Mouse (Mus musculus): ENCODE measurements around the gene Myo6. TPM values are rescaled to one million over a fixed set of nuclear protein-coding genes. Genes with fewer than 3 reads are reported as not detected.

Gene Myo6
- polyA plus RNA-seq, 1 experiment = 14.6 TPM

DNA sequence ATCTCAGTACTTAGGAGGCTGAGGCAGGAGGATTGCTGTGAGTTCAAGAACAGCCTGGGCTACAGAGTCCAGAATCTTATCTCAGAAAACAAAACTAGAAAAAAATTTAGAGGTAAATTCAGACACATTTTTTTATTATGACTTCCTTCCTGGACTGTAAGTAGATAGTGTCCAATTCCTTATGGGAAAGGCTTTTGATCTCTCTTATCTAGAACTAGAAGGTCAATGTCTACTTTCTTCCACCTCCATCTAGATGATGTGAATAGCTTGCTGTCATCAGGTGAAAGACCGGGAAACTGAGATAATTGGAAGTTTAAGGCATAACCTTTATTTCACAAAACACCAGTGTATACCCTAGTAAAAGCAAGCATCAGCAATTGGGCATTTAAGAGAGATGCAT, 16.9 kb downstream of the Myo6 start:
- no peak for DNase-seq (ENCODE audit: low spot score)

DNA sequence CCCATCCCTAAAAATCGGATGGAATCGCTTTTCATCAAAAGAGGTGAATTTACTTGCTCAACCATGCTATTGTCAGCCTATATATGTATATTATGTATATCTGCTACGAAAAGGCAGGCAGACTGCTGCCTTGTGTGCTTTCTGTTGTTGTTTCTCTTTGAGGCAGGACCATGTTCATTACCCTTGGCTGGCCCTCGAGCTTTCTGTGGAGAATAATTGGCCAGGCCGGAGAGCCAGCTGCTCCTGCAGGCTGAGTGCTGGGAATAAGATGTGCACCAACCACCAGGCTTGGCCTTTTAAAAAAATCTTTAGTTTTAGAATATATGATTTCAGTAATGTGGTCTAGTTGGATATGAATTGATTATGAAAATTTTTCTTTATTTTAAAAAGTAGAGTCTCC, 19.3 kb downstream of the Myo6 start:
- DNase-seq (ENCODE audit: low spot score) = no peak

GRCm38 (mm10) chr9:80185737-80186136, 20.9 kb downstream of the Myo6 start:
- DNase-seq (ENCODE audit: low spot score) = no peak

DNA sequence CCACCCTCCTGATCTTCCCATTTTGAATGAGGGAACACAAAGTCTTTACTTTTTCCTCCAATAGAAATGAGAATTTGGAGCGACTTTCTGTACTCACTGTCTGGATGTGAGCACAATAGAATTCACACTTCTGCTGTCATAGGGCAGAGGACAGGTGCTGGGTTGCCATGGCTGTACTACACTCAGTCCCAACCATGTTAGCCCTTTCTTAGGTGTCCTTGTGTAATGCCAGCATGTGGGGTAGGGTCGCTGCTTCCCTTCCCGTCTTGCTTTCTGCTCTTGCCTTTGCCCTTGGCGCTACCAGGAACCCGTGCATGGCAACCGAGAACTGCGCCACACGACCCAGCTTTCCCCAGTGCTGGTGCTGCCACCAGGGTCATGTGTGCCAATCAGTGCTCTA, 21.9 kb downstream of the Myo6 start:
- no peak for DNase-seq (ENCODE audit: low spot score)

DNA sequence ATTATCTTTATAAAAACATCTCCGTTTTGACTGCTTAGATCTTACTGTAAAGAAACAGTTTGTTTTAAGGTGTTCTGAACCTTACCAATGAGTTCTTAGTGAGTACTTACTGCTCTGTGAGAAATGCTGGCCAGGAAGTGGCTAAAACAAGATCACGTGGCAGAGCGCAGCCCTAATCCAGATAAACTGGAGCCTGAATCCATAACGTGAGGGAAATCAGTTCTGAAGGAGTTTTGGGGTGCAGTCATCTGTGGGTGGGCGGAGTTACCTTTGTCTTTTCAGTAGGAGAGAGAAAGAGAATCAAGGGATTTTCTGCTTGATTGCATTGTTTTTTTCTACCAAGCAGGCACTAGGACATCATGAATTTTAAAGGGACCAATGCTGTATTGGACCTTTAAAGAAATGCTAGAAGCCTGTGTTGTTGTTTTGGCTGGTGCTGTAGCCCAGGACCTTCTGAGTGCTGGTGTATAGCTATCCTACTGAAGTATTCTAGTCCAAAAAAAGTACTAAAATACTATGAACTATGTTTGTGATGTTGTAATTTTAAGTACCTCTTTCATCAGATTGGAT, 23.6 kb downstream of the Myo6 start:
- DNase-seq (ENCODE audit: low spot score) = no peak

GRCm38 (mm10) chr9:80191240-80191639, 26.4 kb downstream of the Myo6 start:
- DNase-seq (ENCODE audit: low spot score) = no peak

DNA sequence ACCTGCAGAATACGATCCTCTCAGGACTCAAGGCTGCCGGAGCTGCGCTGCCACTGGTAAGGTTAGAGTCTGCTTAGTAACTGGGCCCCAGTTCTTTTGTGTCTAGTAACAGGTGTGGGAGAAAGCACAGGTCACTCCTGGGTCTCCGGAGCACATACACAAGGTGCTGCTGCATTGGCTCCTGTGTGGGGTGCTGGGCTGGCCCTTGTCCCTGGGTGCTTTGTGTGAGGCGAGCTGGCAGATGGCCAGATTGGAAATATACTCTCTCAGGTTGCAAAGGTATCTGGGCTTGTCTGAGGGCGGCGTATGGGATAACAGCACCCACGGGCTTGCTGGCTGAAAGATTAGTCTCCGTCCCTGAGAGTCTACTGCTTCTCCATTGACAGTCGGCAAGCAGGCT, 27.5 kb downstream of the Myo6 start:
- no peak for DNase-seq (ENCODE audit: low spot score)

GRCm38 (mm10) chr9:80194446-80194845, 29.6 kb downstream of the Myo6 start:
- DNase-seq (ENCODE audit: low spot score) = no peak

DNA sequence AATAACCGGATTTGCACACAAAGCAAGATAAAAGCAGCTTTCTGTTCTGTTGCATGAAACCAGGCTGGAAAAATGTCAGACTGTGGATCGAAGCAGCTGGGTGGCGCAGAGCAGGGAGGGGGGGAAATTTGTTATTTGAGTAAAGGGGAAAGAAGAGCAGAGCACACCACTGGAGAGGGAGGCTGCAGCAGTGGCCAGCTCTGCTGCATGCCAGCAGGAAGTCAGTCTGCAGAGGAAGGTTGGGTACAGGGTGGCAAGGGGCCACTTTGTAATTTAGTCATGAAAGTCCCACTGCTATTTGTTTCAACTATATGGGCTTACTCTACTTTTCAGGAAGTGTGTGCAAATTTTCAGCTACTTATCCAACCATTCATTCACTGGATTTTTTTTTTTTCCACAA, 31.3 kb downstream of the Myo6 start:
- no peak for DNase-seq (ENCODE audit: low spot score)

DNA sequence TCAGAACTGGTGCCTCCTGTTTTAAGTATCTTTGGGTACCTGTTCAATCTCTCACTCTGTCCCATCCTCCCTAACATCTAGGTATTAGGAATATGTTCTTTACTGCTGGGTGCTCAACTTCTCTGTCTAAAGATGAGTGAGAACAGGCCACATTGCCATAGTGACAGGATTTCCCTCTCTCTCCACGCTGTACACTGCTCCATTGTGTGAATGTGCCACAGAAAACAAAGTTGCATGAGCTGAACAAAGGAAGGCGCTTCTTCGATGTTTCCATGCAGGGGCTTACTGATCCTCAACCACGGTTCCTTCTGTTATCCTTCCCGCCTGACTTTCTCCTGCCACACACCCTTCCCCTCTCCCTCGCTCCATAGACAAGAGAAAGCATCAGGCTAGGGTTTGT, 32.4 kb downstream of the Myo6 start:
- no peak for DNase-seq (ENCODE audit: low spot score)

- no peak for DNase-seq (ENCODE audit: low spot score)
These were observed 36.0 kb downstream of the Myo6 start for GRCm38 (mm10) chr9:80200855-80201254.

DNA sequence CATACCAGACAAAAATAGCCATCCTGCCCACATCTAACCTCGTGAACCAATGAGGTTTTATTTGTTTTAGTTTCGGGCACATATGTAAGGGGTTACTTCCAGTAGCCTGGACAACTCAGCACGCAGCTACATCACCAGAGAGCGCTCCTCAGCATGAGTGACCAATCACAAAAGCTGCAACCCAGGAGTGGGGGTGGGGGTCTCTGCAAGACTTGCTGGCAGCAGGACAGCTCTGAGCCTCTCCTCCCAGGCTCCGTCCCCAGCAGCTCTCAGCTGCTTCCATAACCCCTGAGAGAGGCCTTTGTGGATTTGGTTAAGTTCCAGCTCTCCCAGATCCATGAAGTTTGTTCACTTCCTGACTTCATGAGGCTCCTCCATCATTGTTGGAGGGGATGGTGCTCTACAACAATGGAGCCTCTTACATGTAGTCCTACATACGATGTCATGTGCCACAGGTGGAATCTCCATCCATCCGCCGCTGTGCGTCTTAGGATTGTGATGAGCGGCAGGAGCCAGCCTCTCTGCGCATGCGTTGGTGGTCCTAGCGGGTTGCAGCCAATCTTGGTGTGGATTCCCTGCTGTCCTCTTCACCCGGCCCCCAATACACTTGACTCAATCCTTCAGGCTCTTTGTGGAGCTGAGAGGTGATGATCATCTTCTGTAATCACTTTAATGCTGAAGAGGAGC, 37.7 kb downstream of the Myo6 start:
- no peak for DNase-seq (ENCODE audit: low spot score)

DNA sequence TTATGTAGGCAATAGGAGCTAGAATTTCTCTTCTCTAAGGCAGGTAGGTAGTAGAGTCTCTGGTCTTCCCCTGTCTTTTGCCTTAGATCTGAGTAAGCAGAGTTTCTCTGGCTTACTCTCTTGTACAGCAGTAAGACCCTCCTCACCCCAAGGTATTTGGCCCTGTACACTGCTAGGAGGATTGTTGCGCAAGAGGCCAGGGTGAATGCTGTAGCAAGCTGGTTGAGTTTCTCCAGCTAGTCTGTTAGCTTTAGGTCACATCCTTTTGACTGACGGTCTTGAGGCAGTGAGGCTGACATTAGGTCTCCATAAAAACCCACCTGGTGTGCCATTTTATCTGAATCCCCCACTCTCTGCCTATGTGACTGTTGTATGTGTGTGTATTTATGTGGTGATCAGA, 43.9 kb downstream of the Myo6 start:
- no peak for DNase-seq (ENCODE audit: low spot score)

- DNase-seq (ENCODE audit: low spot score) = no peak
These were observed 44.6 kb downstream of the Myo6 start for GRCm38 (mm10) chr9:80209459-80209858.

GRCm38 (mm10) chr9:80210096-80210495, 45.3 kb downstream of the Myo6 start:
- DNase-seq (ENCODE audit: low spot score) = no peak

DNA sequence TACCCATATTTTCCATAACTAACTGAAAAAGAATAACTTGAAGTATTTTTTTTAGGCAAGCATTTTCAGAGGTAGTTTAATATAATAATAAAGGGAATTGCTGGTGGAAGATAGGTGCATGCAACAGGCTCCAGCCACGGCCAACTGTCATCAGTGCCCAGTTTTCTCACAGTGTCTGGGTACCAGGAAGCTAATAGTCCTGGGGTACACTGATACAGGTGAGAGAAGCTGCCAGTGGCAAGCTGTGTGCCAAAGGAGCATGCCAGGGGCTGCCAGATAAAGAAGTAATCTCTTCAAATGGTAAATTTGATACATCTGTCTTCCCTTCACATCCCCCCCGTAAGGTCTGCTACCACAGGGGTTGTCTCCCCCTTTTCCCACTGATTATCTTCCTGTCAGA, 48.6 kb downstream of the Myo6 start:
- no peak for DNase-seq (ENCODE audit: low spot score)

DNA sequence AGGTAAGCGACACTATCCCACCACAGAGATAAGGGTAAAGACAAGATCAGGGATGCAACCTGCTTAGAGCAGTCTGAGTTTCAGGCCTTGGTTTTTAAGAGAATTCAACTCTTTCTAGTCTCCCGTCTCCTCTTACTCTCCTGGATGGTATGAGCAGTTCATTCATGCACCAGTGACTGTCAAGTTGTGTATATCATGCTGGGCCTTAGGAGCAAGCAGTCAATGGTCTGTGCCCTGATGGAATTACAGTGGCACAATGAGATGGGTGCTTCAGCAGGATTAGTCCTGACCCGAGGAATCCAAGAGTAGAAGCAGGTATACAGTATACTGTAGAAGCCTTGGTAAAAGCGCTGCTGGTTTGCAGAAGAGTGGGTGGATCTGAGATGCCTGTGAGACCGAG, 50.7 kb downstream of the Myo6 start:
- no peak for DNase-seq (ENCODE audit: low spot score)

- no peak for DNase-seq (ENCODE audit: low spot score)
These were observed 52.1 kb downstream of the Myo6 start for GRCm38 (mm10) chr9:80216786-80217501.

DNA sequence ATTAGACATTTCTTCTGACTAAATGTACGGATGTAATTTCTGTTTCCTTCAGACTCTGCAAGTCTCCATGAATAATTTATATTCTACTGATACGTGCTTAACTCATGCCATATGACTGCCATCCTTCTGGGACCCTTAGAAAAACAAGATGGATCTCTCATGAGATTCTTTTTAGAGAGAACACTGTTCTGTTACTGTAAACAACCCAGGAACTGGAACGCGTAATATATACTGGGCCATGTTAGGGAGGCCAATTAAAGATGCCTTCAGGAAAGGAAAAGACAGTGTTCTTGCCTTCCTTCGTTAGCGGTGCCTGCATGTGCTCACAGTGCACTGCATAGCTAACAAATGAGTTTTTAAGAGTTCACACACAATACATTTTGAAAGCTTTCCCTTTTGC, 53.9 kb downstream of the Myo6 start:
- no peak for DNase-seq (ENCODE audit: low spot score)

GRCm38 (mm10) chr9:80223989-80224635, 59.3 kb downstream of the Myo6 start:
- no peak for DNase-seq (ENCODE audit: low spot score)

DNA sequence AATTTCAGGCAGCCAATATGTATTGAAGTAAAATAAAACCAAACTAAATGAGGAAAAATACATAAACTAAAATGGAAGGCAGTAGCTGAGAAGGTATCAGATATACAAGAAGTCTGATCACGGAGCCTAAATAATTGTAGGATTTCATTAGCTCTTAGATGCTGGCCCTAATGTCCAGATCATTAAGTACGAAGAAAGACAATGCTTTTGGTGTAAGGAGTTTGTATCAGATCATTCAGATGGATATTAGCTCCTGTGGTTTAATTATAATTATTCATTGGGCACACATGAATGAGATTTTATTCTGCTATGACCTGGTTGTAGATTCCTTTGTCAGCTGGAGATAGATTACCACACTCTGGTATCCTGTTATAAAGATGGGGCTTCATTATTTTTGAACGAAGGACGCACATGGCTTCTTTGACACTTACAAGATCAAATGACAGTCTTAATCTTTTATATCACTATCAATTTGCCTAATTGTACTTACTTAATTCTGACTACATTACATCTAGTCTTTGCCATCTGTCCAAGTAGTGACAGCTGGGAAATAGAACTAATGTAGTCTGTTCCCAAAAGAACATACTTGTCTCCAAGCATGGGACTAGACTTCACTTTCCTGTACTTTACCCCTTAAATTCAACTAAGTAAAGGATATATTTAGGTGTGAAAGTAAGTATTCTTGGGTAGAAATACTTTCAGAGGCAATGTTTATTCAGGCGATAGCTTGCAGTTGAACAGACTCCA, 61.9 kb downstream of the Myo6 start:
- no peak for DNase-seq (ENCODE audit: low spot score)

GRCm38 (mm10) chr9:80233831-80234455, 69.1 kb downstream of the Myo6 start:
- no peak for DNase-seq (ENCODE audit: low spot score)

All from urinary bladder, adult 2 months (tissue).